Mouse (Mus musculus): Measurements from ENCODE around the gene Cav2. TPM values are rescaled to one million over a fixed set of nuclear protein-coding genes. Genes with fewer than 3 reads are reported as not detected.
A peak's percentile ranks its signal among the peaks of the same experiment; 100 is the strongest.

Gene Cav2
- total and polyA plus RNA-seq, 3 experiments: 0.08 TPM; not detected in 2

- dilution Hi-C loops (cut with MboI; ENCODE audit: extremely low pct_ligation_motif_present, extremely low pct_unique_long_range_greater_than_20kb, low sequenced_read_pairs): no loop called here
These were observed 37.0 kb downstream of the Cav2 start for GRCm38 (mm10) chr6:17317944-17318343.

GRCm38 (mm10) chr6:17321976-17322375 is 41.0 kb downstream of the Cav2 start:
- no peaks in the 10 kb centered on the region for H3K9me3 ChIP-seq (replicated peaks; ENCODE audit: low read length)
- H3K27ac ChIP-seq (ENCODE audit: insufficient read depth, low read depth): no peak overlapping the region
- H3K4me1 ChIP-seq (ENCODE audit: control insufficient read depth in 1 of 2, insufficient read depth in 2 of 2): no peaks in the 10 kb centered on the region
- H3K79me2 ChIP-seq (replicated peaks; ENCODE audit: control insufficient read depth, extremely low read depth, insufficient read depth, poor library complexity, severe bottlenecking): no peaks in the 10 kb centered on the region
- no peak overlapping the region for H3K4me3 ChIP-seq (replicated peaks in 1 of 3; ENCODE audit: low read depth in 2 of 3, low read length in 2 of 3, poor library complexity in 1 of 3)
- H3K9ac ChIP-seq (ENCODE audit: insufficient read depth, low read depth): no peak overlapping the region
- H3K36me3 ChIP-seq (replicated peaks in 1 of 2; ENCODE audit: control insufficient read depth in 1 of 2, insufficient read depth in 1 of 2, low read length in 1 of 2): no peaks in the 10 kb centered on the region
- H3K4me2 ChIP-seq (ENCODE audit: insufficient read depth, low read depth, poor library complexity, severe bottlenecking): no peak overlapping the region
- dilution Hi-C loops (cut with MboI; ENCODE audit: extremely low pct_ligation_motif_present, extremely low pct_unique_long_range_greater_than_20kb, low sequenced_read_pairs): no loop called here
- in situ Hi-C loops (cut with MboI; ENCODE audit: low pct_ligation_motif_present, low pct_unique_long_range_greater_than_20kb, low sequenced_read_pairs): no loop called here
- DNase-seq (ENCODE audit: extremely low read depth): no peak
- TF ChIP-seq PAX5 (IDR thresholded peaks at IDR 0.05; ENCODE audit: low read length) (no peak), JUND (conservative IDR thresholded peaks at IDR 0.05; ENCODE audit: low read depth, low read length) (0 out of 2 replicates have a peak, but pooled peaks have one; percentile 22), MAX (IDR thresholded peaks at IDR 0.05; ENCODE audit: low read length) (no peak), USF2 (conservative IDR thresholded peaks at IDR 0.05; ENCODE audit: low read depth, low read length) (no peak), UBTF (IDR thresholded peaks at IDR 0.05; ENCODE audit: low read depth, low read length) (no peak)
- no peaks in the 10 kb centered on the region for H3K27me3 ChIP-seq (replicated peaks)

More at GRCm38 (mm10) chr6:17317944-17318343, 37.0 kb downstream of the Cav2 start:
- Histone ChIP-seq H3K4me3 (replicated peaks in 1 of 3; ENCODE audit: low read depth in 2 of 3, low read length in 2 of 3, poor library complexity in 1 of 3) (no peak overlapping the region), H3K9me3 (replicated peaks; ENCODE audit: low read length) (no peaks in the 10 kb centered on the region), H3K27ac (ENCODE audit: insufficient read depth, low read depth) (no peak overlapping the region), H3K4me1 (ENCODE audit: control insufficient read depth in 1 of 2, insufficient read depth in 2 of 2) (no peaks in the 10 kb centered on the region), H3K79me2 (replicated peaks; ENCODE audit: control insufficient read depth, extremely low read depth, insufficient read depth, poor library complexity, severe bottlenecking) (no peaks in the 10 kb centered on the region), H3K9ac (ENCODE audit: insufficient read depth, low read depth) (no peak overlapping the region), H3K27me3 (replicated peaks) (no peaks in the 10 kb centered on the region), H3K36me3 (replicated peaks in 1 of 2; ENCODE audit: control insufficient read depth in 1 of 2, insufficient read depth in 1 of 2, low read length in 1 of 2) (no peaks in the 10 kb centered on the region), H3K4me2 (ENCODE audit: insufficient read depth, low read depth, poor library complexity, severe bottlenecking) (no peak overlapping the region)
- TF ChIP-seq PAX5 (IDR thresholded peaks at IDR 0.05; ENCODE audit: low read length): no peak
- TF ChIP-seq KAT2A (IDR thresholded peaks at IDR 0.05; ENCODE audit: insufficient replicate concordance, low read length): no peak
- no peak for TF ChIP-seq MAX (IDR thresholded peaks at IDR 0.05; ENCODE audit: low read length)
- no peak for TF ChIP-seq BHLHE40 (IDR thresholded peaks at IDR 0.05; ENCODE audit: low read depth, low read length)
- TF ChIP-seq CHD1 (IDR thresholded peaks at IDR 0.05; ENCODE audit: low read depth, low read length): no peak
- TF ChIP-seq ZMIZ1 (IDR thresholded peaks at IDR 0.05; ENCODE audit: low read depth, low read length): no peak
- no peak for TF ChIP-seq POLR2A (IDR thresholded peaks at IDR 0.05; ENCODE audit: low read depth, low read length)
- TF ChIP-seq MAFK (IDR thresholded peaks at IDR 0.05; ENCODE audit: insufficient replicate concordance, low read length): no peak
- no peak for TF ChIP-seq RCOR1 (conservative IDR thresholded peaks at IDR 0.05; ENCODE audit: low read depth, low read length)
- no peak for TF ChIP-seq ETS1 (conservative IDR thresholded peaks at IDR 0.05; ENCODE audit: low read depth, low read length)
- no peak for TF ChIP-seq ZC3H11A (IDR thresholded peaks at IDR 0.05; ENCODE audit: low read depth, low read length)
- no peak for TF ChIP-seq NELFE (IDR thresholded peaks at IDR 0.05; ENCODE audit: low read depth, low read length)
- TF ChIP-seq ZNF384 (IDR thresholded peaks at IDR 0.05; ENCODE audit: low read depth, low read length): no peak
- TF ChIP-seq SMC3 (IDR thresholded peaks at IDR 0.05; ENCODE audit: low read depth, low read length): no peak
- TF ChIP-seq CTCF (conservative IDR thresholded peaks at IDR 0.05 in 1 of 2, IDR thresholded peaks at IDR 0.05 in 1 of 2; ENCODE audit: low read depth in 2 of 2, low read length in 2 of 2): no peak
- TF ChIP-seq RAD21 (IDR thresholded peaks at IDR 0.05; ENCODE audit: low read depth, low read length): no peak
- TF ChIP-seq USF1 (IDR thresholded peaks at IDR 0.05; ENCODE audit: low read depth, low read length): no peak
- no peak for TF ChIP-seq TBP (conservative IDR thresholded peaks at IDR 0.05; ENCODE audit: low read depth, low read length)
- in situ Hi-C loops (cut with MboI; ENCODE audit: low pct_ligation_motif_present, low pct_unique_long_range_greater_than_20kb, low sequenced_read_pairs): no loop called here
- no peak for DNase-seq (ENCODE audit: extremely low read depth)
